Mouse (Mus musculus): ENCODE measurements around the gene Cfap97d2. TPM values are rescaled to one million over a fixed set of nuclear protein-coding genes. Genes with fewer than 3 reads are reported as not detected.
A peak's percentile ranks its signal among the peaks of the same experiment; 100 is the strongest.

The Cfap97d2 gene
- polyA plus RNA-seq, 1 experiment from 2014 or later: not detected

DNA sequence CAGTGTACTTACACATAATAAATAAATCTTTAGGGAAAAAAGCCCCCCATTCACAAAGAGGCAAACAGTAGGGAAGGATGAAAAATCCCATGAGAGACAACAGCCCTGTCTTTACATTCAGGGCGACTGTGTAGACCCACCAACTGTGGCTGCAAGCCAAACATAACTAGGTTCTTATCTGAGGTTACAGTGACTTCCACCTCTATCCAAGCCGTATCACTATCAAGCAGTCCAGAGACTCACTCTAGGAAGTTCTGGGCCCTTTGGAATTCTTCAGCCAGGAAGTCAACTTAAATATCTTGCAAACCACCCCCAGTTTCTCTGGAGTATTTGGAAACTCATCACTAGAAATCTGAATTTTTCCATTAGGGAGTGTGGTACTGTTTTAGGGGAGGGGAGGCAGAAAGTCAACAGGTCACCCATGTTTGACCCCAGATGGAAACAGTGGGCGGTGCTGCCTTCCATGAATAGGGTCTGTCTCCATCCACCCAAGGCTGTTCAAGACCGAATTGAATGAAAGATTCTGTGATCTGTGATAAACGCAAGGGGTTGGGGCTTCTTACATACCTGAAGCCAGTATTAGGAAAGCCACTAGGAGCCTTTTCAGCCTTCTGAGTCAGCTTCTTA, 6.3 kb upstream of the Cfap97d2 start:
- peak; percentile 66 for ATAC-seq (ENCODE audit: extremely low read depth, insufficient number of reproducible peaks, low FRiP score, low TSS enrichment)
- Histone ChIP-seq H3K9ac (no peak overlapping the region), H3K27ac (replicated peaks) (peak overlapping the region; percentile 76), H3K9me3 (no peaks in the 10 kb centered on the region), H3K27me3 (replicated peaks) (no peaks in the 10 kb centered on the region), H3K4me1 (peaks cover 54% of the 10 kb centered on the region), H3K36me3 (no peaks in the 10 kb centered on the region), H3K4me2 (no peak overlapping the region), H3K4me3 (no peak overlapping the region)
- WGBS: 36% methylated on average over 5 of the region's 5 CpGs

DNA sequence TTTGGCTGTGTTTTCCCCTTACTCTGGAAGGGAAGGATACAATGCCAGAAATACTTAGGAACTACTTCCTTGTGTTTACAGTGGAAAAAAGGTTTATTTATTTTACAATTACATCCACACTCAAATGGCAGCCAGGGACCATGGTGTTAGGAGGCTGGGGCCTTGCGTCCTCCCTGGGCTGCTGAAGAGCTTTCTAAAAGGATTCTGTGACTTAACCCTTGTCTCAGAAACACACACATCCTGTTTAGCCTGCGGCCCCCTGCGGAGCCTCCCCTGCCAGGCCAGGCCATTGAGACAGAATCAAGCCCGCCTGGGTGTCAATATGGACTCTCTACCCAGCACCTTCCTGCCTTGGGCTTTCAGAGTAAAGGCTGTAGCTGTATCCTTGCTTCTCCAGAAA, 2.9 kb upstream of the Cfap97d2 start:
- 66% methylated on average over 4 of the region's 4 CpGs for WGBS
- Histone ChIP-seq H3K9me3 (no peaks in the 10 kb centered on the region), H3K4me3 (no peak overlapping the region), H3K4me2 (no peak overlapping the region), H3K9ac (no peak overlapping the region), H3K27me3 (replicated peaks) (peaks cover 2% of the 10 kb centered on the region; the same call in 1 of the 2 replicates), H3K4me1 (peaks cover 61% of the 10 kb centered on the region), H3K27ac (replicated peaks) (0 out of 2 replicates have a peak overlapping the region, but pooled peaks have one; percentile 15), H3K36me3 (no peaks in the 10 kb centered on the region)
- no peak for ATAC-seq (ENCODE audit: extremely low read depth, insufficient number of reproducible peaks, low FRiP score, low TSS enrichment)

GRCm38 (mm10) chr8:13703756-13704155, 1.9 kb upstream of the Cfap97d2 start:
- ATAC-seq (ENCODE audit: extremely low read depth, insufficient number of reproducible peaks, low FRiP score, low TSS enrichment): no peak
- Histone ChIP-seq H3K4me3 (no peak overlapping the region), H3K27me3 (replicated peaks) (peaks cover 6% of the 10 kb centered on the region; the same call in 1 of the 2 replicates), H3K9me3 (no peaks in the 10 kb centered on the region), H3K4me1 (peaks cover 57% of the 10 kb centered on the region), H3K27ac (replicated peaks) (no peak overlapping the region), H3K9ac (no peak overlapping the region), H3K4me2 (no peak overlapping the region), H3K36me3 (no peaks in the 10 kb centered on the region)
- 78% methylated on average over 6 of the region's 6 CpGs for WGBS

GRCm38 (mm10) chr8:13704301-13704700, 1.4 kb upstream of the Cfap97d2 start:
- H3K27ac ChIP-seq (replicated peaks): no peak overlapping the region
- no peaks in the 10 kb centered on the region for H3K9me3 ChIP-seq
- 41% methylated on average over 4 of the region's 4 CpGs for WGBS
- ATAC-seq (ENCODE audit: extremely low read depth, insufficient number of reproducible peaks, low FRiP score, low TSS enrichment): no peak
- H3K4me3 ChIP-seq: no peak overlapping the region
- H3K4me2 ChIP-seq: no peak overlapping the region
- H3K27me3 ChIP-seq (replicated peaks): peaks cover 9% of the 10 kb centered on the region; the same call in 1 of the 2 replicates
- no peak overlapping the region for H3K9ac ChIP-seq
- peaks cover 51% of the 10 kb centered on the region for H3K4me1 ChIP-seq
- no peaks in the 10 kb centered on the region for H3K36me3 ChIP-seq

- Histone ChIP-seq H3K4me1 (peaks cover 27% of the 10 kb centered on the region), H3K9ac (no peak overlapping the region), H3K27me3 (replicated peaks) (peaks cover 9% of the 10 kb centered on the region; the same call in 1 of the 2 replicates), H3K4me2 (no peak overlapping the region), H3K27ac (replicated peaks) (no peak overlapping the region), H3K9me3 (no peaks in the 10 kb centered on the region), H3K36me3 (no peaks in the 10 kb centered on the region), H3K4me3 (no peak overlapping the region)
- WGBS: 69% methylated on average over 5 of the region's 5 CpGs
- ATAC-seq (ENCODE audit: extremely low read depth, insufficient number of reproducible peaks, low FRiP score, low TSS enrichment): no peak
Measured at GRCm38 (mm10) chr8:13706918-13707317, 1.2 kb downstream of the Cfap97d2 start.

DNA sequence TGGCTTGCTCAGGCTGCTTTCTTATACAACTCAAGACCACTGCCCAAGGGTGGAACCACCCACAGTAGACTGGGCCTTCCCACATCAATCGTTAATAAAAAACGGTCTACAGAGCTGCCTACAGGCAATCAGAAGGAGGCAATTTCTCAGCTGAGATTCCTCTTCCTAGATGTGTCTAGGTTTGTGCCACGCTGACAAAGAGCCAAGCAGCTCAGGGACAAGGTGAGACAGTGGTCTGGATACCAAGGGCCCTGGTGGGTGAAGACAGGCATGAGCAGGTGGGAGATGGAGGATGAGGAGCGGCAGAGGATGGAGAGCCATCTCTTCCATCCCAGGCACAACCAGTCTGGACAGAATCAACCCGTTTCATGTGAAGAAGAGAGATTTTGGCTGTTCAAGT, 2.8 kb downstream of the Cfap97d2 start:
- H3K4me3 ChIP-seq: no peak overlapping the region
- H3K27ac ChIP-seq (replicated peaks): no peak overlapping the region
- no peaks in the 10 kb centered on the region for H3K9me3 ChIP-seq
- no peak for ATAC-seq (ENCODE audit: extremely low read depth, insufficient number of reproducible peaks, low FRiP score, low TSS enrichment)
- H3K36me3 ChIP-seq: no peaks in the 10 kb centered on the region
- no peak overlapping the region for H3K9ac ChIP-seq
- peaks cover 9% of the 10 kb centered on the region; the same call in 1 of the 2 replicates for H3K27me3 ChIP-seq (replicated peaks)
- H3K4me2 ChIP-seq: no peak overlapping the region
- 77% methylated on average over 5 of the region's 5 CpGs for WGBS
- peaks cover 13% of the 10 kb centered on the region for H3K4me1 ChIP-seq

DNA sequence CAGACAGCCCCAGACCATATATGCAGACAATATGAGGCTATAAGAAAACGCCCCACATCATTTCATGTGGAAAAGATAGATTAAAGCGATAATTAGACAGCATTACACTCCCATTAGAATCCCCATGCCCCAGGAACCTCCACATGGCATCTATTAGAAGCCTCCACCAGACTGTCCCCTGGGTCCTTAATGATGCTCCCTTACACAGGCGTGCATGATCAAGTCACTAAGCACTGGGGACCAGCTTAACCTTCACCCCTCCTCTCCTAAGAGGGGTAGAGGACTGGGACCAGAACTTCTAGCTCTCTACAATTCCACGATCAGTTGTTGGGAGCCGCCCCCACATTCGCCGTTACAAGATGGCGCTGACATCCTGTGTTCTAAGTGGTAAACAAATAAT, 13.3 kb downstream of the Cfap97d2 start:
- no peaks in the 10 kb centered on the region for H3K4me1 ChIP-seq
- H3K4me3 ChIP-seq: no peak overlapping the region
- no peaks in the 10 kb centered on the region for H3K9me3 ChIP-seq
- no peaks in the 10 kb centered on the region for H3K27me3 ChIP-seq (replicated peaks)
- ATAC-seq (ENCODE audit: extremely low read depth, insufficient number of reproducible peaks, low FRiP score, low TSS enrichment): no peak
- no peaks in the 10 kb centered on the region for H3K36me3 ChIP-seq
- 79% methylated on average over 8 of the region's 8 CpGs for WGBS
- no peak overlapping the region for H3K27ac ChIP-seq (replicated peaks)
- no peak overlapping the region for H3K4me2 ChIP-seq
- H3K9ac ChIP-seq: no peak overlapping the region

DNA sequence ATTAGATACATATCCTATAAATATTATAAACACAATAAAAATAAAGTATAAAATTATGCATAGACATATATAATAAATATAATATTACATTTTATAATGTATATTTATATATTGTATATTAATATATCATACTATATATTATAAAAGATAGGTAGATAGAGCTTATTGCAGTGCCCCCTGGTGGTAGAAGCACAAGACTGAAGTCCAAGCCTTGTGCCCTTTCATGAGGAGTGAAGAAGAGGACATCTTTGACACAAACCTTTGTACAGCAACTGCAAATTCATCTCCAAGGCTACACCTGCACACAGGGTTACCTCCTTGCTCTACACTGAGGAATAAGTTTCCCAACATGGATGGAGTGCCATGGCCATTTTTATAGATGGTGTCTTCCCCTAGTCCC, 20.0 kb downstream of the Cfap97d2 start:
- no peaks in the 10 kb centered on the region for H3K9me3 ChIP-seq
- no peaks in the 10 kb centered on the region for H3K36me3 ChIP-seq
- H3K4me3 ChIP-seq: no peak overlapping the region
- ATAC-seq (ENCODE audit: extremely low read depth, insufficient number of reproducible peaks, low FRiP score, low TSS enrichment): no peak
- no peak overlapping the region for H3K9ac ChIP-seq
- H3K4me1 ChIP-seq: no peaks in the 10 kb centered on the region
- H3K4me2 ChIP-seq: no peak overlapping the region
- no peak overlapping the region for H3K27ac ChIP-seq (replicated peaks)
- no peaks in the 10 kb centered on the region for H3K27me3 ChIP-seq (replicated peaks)

- no peaks in the 10 kb centered on the region for H3K27me3 ChIP-seq (replicated peaks)
- H3K36me3 ChIP-seq: no peaks in the 10 kb centered on the region
- no peak overlapping the region for H3K4me2 ChIP-seq
- WGBS: 69% methylated on average over 10 of the region's 10 CpGs
- no peak overlapping the region for H3K27ac ChIP-seq (replicated peaks)
- no peaks in the 10 kb centered on the region for H3K4me1 ChIP-seq
- no peak overlapping the region for H3K9ac ChIP-seq
- H3K9me3 ChIP-seq: no peaks in the 10 kb centered on the region
- H3K4me3 ChIP-seq: no peak overlapping the region
- ATAC-seq (ENCODE audit: extremely low read depth, insufficient number of reproducible peaks, low FRiP score, low TSS enrichment): no peak
Measured at GRCm38 (mm10) chr8:13727469-13728094, 21.9 kb downstream of the Cfap97d2 start.

DNA sequence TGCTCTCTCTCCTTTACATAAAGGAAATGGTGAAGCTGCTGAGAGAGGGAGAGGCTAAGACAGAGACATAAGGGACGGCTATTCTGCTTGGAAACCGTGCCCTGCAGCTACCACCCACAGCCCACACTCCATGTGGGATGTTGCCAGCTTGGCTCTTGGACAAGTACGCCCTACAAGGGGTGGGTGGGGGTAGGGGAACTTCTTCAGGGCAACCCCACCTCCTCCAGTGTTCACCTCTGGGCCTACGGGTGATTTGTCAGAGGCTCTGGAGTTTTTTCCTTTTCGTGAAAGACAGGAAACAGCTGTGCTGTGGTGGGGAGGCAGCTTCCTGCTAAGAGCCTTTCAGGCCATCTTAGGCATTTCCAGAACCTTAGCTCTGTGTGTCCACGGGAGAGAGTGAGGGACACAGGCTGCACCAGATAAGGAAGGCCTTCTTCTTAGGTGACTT, 34.7 kb downstream of the Cfap97d2 start:
- Histone ChIP-seq H3K4me3 (no peak overlapping the region), H3K27me3 (replicated peaks) (0 out of 2 replicates have a peak, but pooled peaks cover 4% of the 10 kb centered on the region), H3K36me3 (no peaks in the 10 kb centered on the region), H3K9ac (0 out of 2 replicates have a peak overlapping the region, but pooled peaks have one; percentile 25), H3K4me2 (peak overlapping the region; percentile 11; the same call in 1 of the 2 replicates), H3K27ac (replicated peaks) (peak overlapping the region; percentile 76), H3K4me1 (peaks cover 9% of the 10 kb centered on the region; the same call in 1 of the 2 replicates), H3K9me3 (no peaks in the 10 kb centered on the region)
- ATAC-seq (ENCODE audit: extremely low read depth, insufficient number of reproducible peaks, low FRiP score, low TSS enrichment): no peak
- 32% methylated on average over 6 of the region's 6 CpGs for WGBS

- ATAC-seq (ENCODE audit: extremely low read depth, insufficient number of reproducible peaks, low FRiP score, low TSS enrichment): no peak
- peak overlapping the region; percentile 76 for H3K27ac ChIP-seq (replicated peaks)
Measured at GRCm38 (mm10) chr8:13740817-13741613, 35.3 kb downstream of the Cfap97d2 start.

More at GRCm38 (mm10) chr8:13740817-13741613, 35.3 kb downstream of the Cfap97d2 start:
- Histone ChIP-seq H3K4me1 (peaks cover 9% of the 10 kb centered on the region; the same call in 1 of the 2 replicates), H3K36me3 (no peaks in the 10 kb centered on the region), H3K4me3 (no peak overlapping the region), H3K9ac (no peak overlapping the region), H3K9me3 (no peaks in the 10 kb centered on the region), H3K4me2 (0 out of 2 replicates have a peak overlapping the region, but pooled peaks have one; percentile 11), H3K27me3 (replicated peaks) (0 out of 2 replicates have a peak, but pooled peaks cover 3% of the 10 kb centered on the region)
- 60% methylated on average over 7 of the region's 7 CpGs for WGBS

All from heart, embryonic 13.5 days (tissue).